Mouse (Mus musculus): ENCODE data around the gene Gm10563.
"Not testable (repeated sequence)": the region's sequence is repeated elsewhere in the genome, so short reads cannot be mapped to it uniquely, and the experiment has no call there.

Gm10563 gene

GRCm38 (mm10) chr4:155599901-155600825 lies 45.0 kb downstream of the Gm10563 start:
- no peak for DNase-seq (ENCODE audit: low read depth, low spot score)

GRCm38 (mm10) chr4:155598536-155598935 lies 46.7 kb downstream of the Gm10563 start:
- no peak for DNase-seq (ENCODE audit: low read depth, low spot score)

- no peak for DNase-seq (ENCODE audit: low read depth, low spot score)
Measured at GRCm38 (mm10) chr4:155596606-155597005, 48.6 kb downstream of the Gm10563 start.

- no peak for DNase-seq (ENCODE audit: low read depth, low spot score)
Measured at GRCm38 (mm10) chr4:155595777-155596176, 49.4 kb downstream of the Gm10563 start.

GRCm38 (mm10) chr4:155593780-155594179 lies 51.4 kb downstream of the Gm10563 start:
- no peak for DNase-seq (ENCODE audit: low read depth, low spot score)

GRCm38 (mm10) chr4:155591012-155591719 lies 54.0 kb downstream of the Gm10563 start:
- no peak for DNase-seq (ENCODE audit: low read depth, low spot score)

GRCm38 (mm10) chr4:155589356-155589755 lies 55.9 kb downstream of the Gm10563 start:
- DNase-seq (ENCODE audit: low read depth, low spot score): no peak

GRCm38 (mm10) chr4:155582279-155582905 lies 62.8 kb downstream of the Gm10563 start:
- no peak for DNase-seq (ENCODE audit: low read depth, low spot score)

- no peak for DNase-seq (ENCODE audit: low read depth, low spot score)
Measured at GRCm38 (mm10) chr4:155580420-155580819, 64.8 kb downstream of the Gm10563 start.

GRCm38 (mm10) chr4:155578336-155579125 lies 66.7 kb downstream of the Gm10563 start:
- DNase-seq (ENCODE audit: low read depth, low spot score): no peak

GRCm38 (mm10) chr4:155577741-155578140 lies 67.5 kb downstream of the Gm10563 start:
- no peak for DNase-seq (ENCODE audit: low read depth, low spot score)

- no peak for DNase-seq (ENCODE audit: low read depth, low spot score)
Measured at GRCm38 (mm10) chr4:155577132-155577531, 68.1 kb downstream of the Gm10563 start.

- DNase-seq (ENCODE audit: low read depth, low spot score): no peak
Measured at GRCm38 (mm10) chr4:155575521-155575920, 69.7 kb downstream of the Gm10563 start.

- DNase-seq (ENCODE audit: low read depth, low spot score): no peak
Measured at GRCm38 (mm10) chr4:155574931-155575330, 70.3 kb downstream of the Gm10563 start.

GRCm38 (mm10) chr4:155573876-155574275 lies 71.3 kb downstream of the Gm10563 start:
- no peak for DNase-seq (ENCODE audit: low read depth, low spot score)

GRCm38 (mm10) chr4:155573155-155573554 lies 72.1 kb downstream of the Gm10563 start:
- DNase-seq (ENCODE audit: low read depth, low spot score): no peak

GRCm38 (mm10) chr4:155571442-155571841 lies 73.8 kb downstream of the Gm10563 start:
- DNase-seq (ENCODE audit: low read depth, low spot score): no peak

- DNase-seq (ENCODE audit: low read depth, low spot score): not testable (repeated sequence)
Measured at GRCm38 (mm10) chr4:155570315-155570714, 74.9 kb downstream of the Gm10563 start.

- no peak for DNase-seq (ENCODE audit: low read depth, low spot score)
Measured at GRCm38 (mm10) chr4:155569818-155570217, 75.4 kb downstream of the Gm10563 start.

- no peak for DNase-seq (ENCODE audit: low read depth, low spot score)
Measured at GRCm38 (mm10) chr4:155568632-155569370, 76.4 kb downstream of the Gm10563 start.

GRCm38 (mm10) chr4:155568170-155568569 lies 77.0 kb downstream of the Gm10563 start:
- DNase-seq (ENCODE audit: low read depth, low spot score): no peak

All from WW6 (cell line).